Mouse (Mus musculus): ENCODE data around the gene Pygo1. TPM values are rescaled to one million over a fixed set of nuclear protein-coding genes. Genes with fewer than 3 reads are reported as not detected.

Pygo1 gene
- polyA plus RNA-seq (2014; fragmentation: Illumina TruSeq; extraction: RNeasy Lipid Tissue Mini Kit (QIAGEN cat#74804); ENCODE audit: low read depth, low replicate concordance) = 1.7 TPM

GRCm38 (mm10) chr9:72925021-72925934 is at the start of gene Pygo1:
TSS of gene Pygo1 (plus strand) at chr9:72925645.

GRCm38 (mm10) chr9:72958521-72959450 is 33.3 kb downstream of the Pygo1 start, which contains the start of the genes Dyx1c1 and Gm44503:
TSS of gene Dyx1c1 (plus strand) at chr9:72958785.
TSS of gene Gm44503 (plus strand) at chr9:72958852.

GRCm38 (mm10) chr9:72985250-72986220 is 60.1 kb downstream of the Pygo1 start, which contains the start of the genes Ccpg1os and Ccpg1:
TSS of gene Ccpg1os (minus strand) at chr9:72985382.
TSS of gene Ccpg1 (plus strand) at chr9:72985429.

Other genes with a start within 250 kb of the Pygo1 start
- 0.31 TPM for gene Prtg, start 118.8 kb upstream of the Pygo1 start, polyA plus RNA-seq (2014; fragmentation: Illumina TruSeq; extraction: RNeasy Lipid Tissue Mini Kit (QIAGEN cat#74804); ENCODE audit: low read depth, low replicate concordance)
- 3.8 TPM for gene Dyx1c1, start 33.1 kb downstream of the Pygo1 start, polyA plus RNA-seq (2014; fragmentation: Illumina TruSeq; extraction: RNeasy Lipid Tissue Mini Kit (QIAGEN cat#74804); ENCODE audit: low read depth, low replicate concordance)
- gene Gm44503, start 33.2 kb downstream of the Pygo1 start, polyA plus RNA-seq (2014; fragmentation: Illumina TruSeq; extraction: RNeasy Lipid Tissue Mini Kit (QIAGEN cat#74804); ENCODE audit: low read depth, low replicate concordance) = not detected
- 40.9 TPM for gene Ccpg1os, start 59.7 kb downstream of the Pygo1 start, polyA plus RNA-seq (2014; fragmentation: Illumina TruSeq; extraction: RNeasy Lipid Tissue Mini Kit (QIAGEN cat#74804); ENCODE audit: low read depth, low replicate concordance)
- gene Ccpg1, start 59.8 kb downstream of the Pygo1 start, polyA plus RNA-seq (2014; fragmentation: Illumina TruSeq; extraction: RNeasy Lipid Tissue Mini Kit (QIAGEN cat#74804); ENCODE audit: low read depth, low replicate concordance) = 89.7 TPM
- gene Pigb, start 114.7 kb downstream of the Pygo1 start, polyA plus RNA-seq (2014; fragmentation: Illumina TruSeq; extraction: RNeasy Lipid Tissue Mini Kit (QIAGEN cat#74804); ENCODE audit: low read depth, low replicate concordance) = 11.1 TPM
- gene Rab27a, start 119.2 kb downstream of the Pygo1 start, polyA plus RNA-seq (2014; fragmentation: Illumina TruSeq; extraction: RNeasy Lipid Tissue Mini Kit (QIAGEN cat#74804); ENCODE audit: low read depth, low replicate concordance) = 3.4 TPM
- not detected for gene Khdc3, start 176.2 kb downstream of the Pygo1 start, polyA plus RNA-seq (2014; fragmentation: Illumina TruSeq; extraction: RNeasy Lipid Tissue Mini Kit (QIAGEN cat#74804); ENCODE audit: low read depth, low replicate concordance)
- not detected for gene Gm20509, start 176.8 kb downstream of the Pygo1 start, polyA plus RNA-seq (2014; fragmentation: Illumina TruSeq; extraction: RNeasy Lipid Tissue Mini Kit (QIAGEN cat#74804); ENCODE audit: low read depth, low replicate concordance)
- gene Rsl24d1, start 187.8 kb downstream of the Pygo1 start, polyA plus RNA-seq (2014; fragmentation: Illumina TruSeq; extraction: RNeasy Lipid Tissue Mini Kit (QIAGEN cat#74804); ENCODE audit: low read depth, low replicate concordance) = 30.6 TPM